Mouse (Mus musculus) olfactory bulb, adult 2 months (tissue): ENCODE data around the gene Prr29.

Experiments used
- CTCF ChIP-seq: fragments of 200-500 bp; IDR thresholded peaks from 2 replicates; pipeline ENCODE4 v1.5.1; 2012; ENCODE audit warnings: low read depth, mild to moderate bottlenecking, low read length, moderate library complexity; ENCODE audit not compliant: insufficient read depth
- POLR2A ChIP-seq: fragments of 200-500 bp; IDR thresholded peaks from 2 replicates; pipeline ENCODE4 v1.6.1; 2012; ENCODE audit warnings: mild to moderate bottlenecking, low read depth, low read length, moderate library complexity; ENCODE audit not compliant: insufficient read depth

DNA sequence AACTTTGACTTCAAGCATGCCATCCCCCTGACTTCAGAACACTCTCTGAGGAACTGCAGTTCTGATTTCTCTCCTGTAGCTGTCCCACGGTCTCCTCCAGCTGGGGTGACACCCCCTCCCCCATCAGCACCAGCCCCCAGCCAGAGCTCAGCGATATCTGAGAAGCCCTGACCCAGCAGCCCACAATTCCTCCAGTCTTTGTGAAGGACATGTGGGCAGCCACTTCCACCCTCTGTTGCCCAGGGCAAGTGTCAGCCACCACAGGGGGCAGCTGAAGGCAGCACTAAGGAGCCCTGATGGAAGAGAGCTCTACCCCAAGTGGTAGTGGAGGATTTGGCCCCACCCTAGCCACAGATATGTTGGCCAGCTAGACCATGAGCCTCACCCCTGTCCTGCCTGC is 31.2 kb upstream of the Prr29 start:
- TF ChIP-seq CTCF: no peak
- no peak for TF ChIP-seq POLR2A
